Mouse (Mus musculus) urinary bladder, adult 18-20 months (tissue): ENCODE results near the gene Hspa1b.
A peak's percentile ranks its signal among the peaks of the same experiment; 100 is the strongest.
"Not testable (repeated sequence)": the region's sequence is repeated elsewhere in the genome, so short reads cannot be mapped to it uniquely, and the experiment has no call there.

Source experiments
- DNase-seq, 2 experiments: peaks; one replicate each; pipeline ENCODE4 v3.0.0; 2022; ENCODE audit warnings: low spot score in 2 of 2, mixed read lengths in 2 of 2

Hspa1b gene

DNA sequence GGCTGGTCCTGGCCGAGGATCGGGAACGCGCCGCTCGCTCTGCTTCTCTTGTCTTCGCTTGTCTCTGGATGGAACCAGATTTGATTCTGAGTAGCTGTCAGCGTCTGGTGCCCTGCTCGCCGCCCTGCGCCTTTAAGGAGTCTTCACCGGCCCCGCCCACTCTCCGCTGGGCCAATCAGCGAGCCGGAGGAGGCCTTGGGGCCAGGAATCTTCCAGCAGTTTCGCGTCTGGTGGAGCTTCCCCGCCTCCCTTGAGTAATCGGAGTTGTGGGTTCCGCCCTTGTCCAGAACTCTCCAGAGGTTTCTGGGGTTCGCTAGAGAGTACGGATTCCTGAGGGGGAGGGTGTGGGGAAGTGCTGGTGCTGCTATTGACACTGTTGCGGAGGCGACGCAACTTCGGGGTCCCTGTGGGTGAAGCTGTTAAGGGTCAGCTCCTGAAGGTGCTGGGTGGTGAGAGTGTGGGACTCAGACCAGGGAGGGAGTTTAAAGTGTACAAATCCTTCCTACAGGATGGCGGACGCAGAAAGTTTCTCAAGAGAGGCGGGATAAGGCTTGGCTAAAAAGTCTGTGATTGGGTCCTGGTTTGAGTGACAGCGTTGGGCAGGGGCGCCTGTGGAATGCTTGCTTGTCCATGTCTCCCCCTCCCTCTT is at the start of gene Hspa1b:
Gene Hspa1b (minus strand): TSS at position 109 of the 649 bp plus-strand sequence.
- peak; percentile 86 to 89 for DNase-seq

DNA sequence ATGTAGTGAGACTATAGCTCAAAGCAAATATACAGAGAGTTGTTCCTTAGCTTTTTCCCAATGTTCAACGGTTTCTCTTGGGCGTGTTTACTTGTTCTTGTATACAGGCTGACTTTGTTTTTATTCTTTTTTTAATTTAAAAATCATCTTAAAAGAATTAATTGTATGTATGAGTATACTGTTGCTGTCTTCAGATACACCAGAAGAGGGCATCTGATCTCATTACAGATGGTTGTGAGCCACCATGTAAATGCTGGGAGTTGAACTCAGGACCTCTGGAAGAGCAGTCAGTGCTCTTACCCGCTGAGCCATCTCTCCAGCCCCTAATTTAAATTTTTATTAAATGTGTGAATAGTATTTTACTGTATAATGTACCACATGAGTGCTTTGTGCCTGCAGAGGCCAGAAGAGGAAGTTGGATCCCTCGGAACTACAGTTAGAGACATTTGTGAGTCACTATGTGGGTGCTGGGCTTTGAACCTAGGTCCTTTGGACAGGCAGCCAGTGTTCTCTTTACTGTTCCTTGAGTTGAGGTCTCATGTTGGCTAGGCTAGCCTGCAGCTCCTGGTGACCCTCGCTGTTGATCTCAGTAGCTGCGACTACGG is 48.5 kb upstream of the Hspa1b start:
- DNase-seq: no peak

DNA sequence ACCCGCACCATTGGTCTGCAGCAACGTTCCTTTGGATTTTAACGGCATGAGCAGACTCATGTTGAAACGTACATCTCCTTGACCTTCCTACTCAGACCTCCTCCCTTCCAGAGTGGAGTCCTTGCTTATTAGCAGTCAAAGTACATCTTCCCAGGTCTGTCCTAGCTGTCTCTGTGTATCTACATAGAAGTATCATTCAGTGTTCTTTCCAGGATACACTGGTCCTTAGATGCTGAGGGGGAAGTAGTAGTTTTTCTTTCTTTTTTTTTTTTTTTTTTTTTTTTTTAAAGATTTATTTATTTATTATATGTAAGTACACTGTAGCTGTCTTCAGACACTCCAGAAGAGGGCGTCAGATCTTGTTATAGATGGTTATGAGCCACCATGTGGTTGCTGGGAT is 46.9 kb upstream of the Hspa1b start:
- not testable (repeated sequence) for DNase-seq

DNA sequence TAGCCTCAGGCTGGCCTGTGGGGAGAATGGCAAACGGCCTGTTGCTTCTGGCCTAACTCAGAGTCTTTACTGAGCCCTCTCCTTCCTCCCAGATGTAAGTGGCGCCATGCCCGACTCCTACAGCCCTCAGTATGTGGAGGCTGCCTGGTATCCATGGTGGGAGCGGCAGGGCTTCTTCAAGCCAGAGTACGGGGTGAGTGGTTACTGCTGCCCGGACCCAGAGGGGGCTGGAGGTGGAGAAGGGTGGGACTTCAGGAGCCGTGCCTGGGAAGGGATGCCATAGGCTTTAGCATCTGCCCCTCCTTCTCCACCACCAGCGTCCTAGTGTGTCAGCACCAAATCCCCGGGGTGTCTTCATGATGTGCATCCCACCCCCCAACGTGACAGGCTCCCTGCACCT is 46.1 kb upstream of the Hspa1b start:
- DNase-seq: no peak

DNA sequence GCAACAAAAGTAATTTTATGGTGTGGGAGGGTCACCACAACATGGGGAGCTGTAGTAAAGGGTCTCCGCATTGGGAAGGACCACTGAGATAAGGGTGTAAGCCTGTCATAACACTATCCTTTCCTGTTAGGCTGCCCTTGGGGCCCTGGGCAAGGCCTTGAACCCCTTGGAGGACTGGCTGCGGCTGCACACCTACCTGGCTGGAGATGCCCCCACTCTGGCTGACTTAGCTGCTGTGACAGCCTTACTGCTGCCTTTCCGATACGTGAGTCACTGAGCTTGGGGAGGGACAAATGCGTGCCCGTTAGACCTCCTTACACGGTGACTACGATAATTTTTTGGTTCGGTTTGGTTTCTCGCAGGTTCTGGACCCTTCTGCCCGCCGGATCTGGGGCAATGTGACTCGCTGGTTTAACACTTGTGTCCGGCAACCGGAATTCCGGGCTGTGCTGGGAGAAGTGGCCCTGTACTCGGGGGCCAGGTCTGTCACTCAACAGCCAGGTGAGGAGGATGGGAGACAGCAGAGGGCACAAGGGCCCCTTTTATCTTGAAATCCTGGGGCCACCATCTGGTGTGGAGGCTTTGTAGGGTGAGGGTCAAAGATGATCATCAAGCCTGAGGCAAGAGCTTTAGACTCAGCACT is 45.2 kb upstream of the Hspa1b start:
- DNase-seq: no peak

- no peak for DNase-seq
Observed at GRCm38 (mm10) chr17:35003022-35003838, 44.2 kb upstream of the Hspa1b start.

DNA sequence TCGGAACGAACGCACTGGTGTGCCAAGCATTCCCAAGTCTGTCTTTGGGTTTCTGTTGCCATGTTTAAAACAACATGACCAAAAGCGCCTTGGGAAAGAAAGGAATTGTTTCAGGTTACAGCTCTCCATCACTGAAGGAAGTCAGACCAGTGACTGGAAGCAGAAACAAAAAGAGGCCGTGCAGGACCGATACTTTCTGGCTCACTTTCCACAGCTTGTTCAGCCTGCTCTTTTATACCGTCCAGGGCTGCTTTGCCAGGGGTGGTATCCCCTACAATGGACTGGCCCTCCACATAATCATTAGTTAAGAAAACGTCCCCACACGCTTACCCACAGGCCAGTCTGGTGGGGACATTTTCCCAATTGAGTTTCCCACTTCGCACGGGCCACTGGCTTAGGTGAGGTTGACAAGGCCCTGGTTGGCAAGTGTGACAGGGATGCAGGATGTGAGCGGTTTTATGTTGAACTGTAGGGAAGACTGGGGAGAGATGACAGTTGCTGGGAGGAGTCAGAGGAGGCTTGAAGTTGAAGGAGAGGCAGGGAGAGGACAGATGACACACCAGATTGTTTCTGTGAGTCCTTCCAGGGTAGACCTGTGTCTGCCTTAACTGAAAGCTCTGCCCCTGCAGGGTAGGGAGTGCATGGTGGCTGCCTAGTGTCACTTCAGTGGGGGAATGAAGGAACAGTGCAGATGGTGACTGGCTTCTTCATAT is 43.3 kb upstream of the Hspa1b start:
- no peak for DNase-seq

DNA sequence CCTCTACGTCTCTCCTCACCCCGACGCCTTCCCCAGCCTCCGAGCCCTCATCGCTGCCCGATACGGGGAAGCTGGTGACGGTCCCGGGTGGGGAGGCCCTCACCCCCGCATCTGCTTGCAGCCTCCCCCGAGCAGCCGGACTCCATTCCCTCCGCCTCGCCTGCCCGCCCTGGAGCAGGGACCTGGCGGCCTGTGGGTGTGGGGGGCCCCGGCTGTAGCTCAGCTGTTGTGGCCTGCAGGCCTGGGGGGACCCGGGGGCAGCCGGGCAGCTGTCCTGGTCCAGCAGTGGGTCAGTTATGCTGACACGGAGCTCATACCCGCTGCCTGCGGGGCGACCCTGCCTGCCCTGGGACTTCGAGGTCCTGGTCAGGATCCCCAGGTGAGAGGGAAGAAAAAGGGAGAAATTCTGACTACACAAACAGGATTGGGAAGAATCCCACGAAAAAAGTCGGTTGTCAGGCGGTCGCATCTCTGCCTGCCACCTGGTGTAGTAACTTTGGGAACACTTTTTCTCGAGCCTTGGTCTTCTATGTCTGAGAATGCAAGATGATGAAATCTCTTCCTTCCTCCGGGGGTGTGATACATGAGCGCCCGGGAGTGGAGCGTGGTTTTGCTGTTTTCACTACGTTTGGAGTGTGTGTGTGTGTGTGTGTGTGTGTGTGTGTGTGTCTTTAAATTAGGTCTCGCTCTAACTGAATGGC is 42.6 kb upstream of the Hspa1b start:
- DNase-seq: no peak

GRCm38 (mm10) chr17:35000717-35001451 is 41.8 kb upstream of the Hspa1b start, which contains the start of gene Vars:
Gene Vars, plus strand, starts transcription at chr17:35000987.
- peak; percentile 82 to 92 for DNase-seq

DNA sequence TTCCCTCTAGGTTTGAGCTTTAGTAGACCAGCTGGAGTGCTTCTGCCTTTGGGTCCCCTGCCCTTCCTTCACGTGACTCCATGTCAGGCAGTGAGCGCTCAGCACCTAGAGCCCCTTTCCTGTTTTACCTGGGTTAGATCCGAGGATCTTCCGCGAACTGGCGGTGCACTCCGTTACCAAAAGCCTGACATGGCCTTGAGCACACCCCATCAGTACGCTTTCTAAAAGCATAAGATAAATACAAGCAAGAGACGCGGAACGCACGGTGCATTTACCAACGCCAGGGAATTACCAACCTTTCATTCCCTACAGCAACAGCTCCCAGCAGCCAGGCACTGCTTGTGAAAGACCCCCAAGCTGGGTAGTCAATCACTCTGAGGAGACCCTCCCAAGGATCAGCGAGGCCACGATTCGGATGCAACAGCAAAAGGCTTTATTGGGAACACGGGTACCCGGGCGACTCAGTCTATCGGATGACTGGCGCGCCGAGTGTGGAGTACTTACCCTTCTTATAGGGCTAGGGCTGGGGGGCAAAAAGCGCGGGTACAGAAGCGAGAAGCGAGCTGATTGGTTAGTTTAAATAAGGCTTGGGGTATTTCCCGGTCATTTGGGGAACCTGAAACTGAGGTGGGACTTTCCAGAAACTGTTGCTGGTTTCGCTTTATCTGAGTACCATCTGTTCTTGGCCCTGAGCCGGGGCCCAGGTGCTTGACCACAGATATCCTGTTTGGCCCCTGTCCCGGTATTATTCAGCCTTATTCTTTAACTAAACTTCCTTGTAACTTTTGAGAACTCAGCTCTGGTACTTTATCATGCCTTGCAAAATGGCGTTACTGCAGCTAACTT is 41.1 kb upstream of the Hspa1b start:
- DNase-seq: not testable (repeated sequence)

- no peak for DNase-seq
Observed at GRCm38 (mm10) chr17:34998526-34999430, 39.7 kb upstream of the Hspa1b start.

- DNase-seq: no peak
Observed at GRCm38 (mm10) chr17:34997142-34997483, 38.1 kb upstream of the Hspa1b start.

- DNase-seq: no peak
Observed at GRCm38 (mm10) chr17:34996411-34997141, 37.5 kb upstream of the Hspa1b start.

DNA sequence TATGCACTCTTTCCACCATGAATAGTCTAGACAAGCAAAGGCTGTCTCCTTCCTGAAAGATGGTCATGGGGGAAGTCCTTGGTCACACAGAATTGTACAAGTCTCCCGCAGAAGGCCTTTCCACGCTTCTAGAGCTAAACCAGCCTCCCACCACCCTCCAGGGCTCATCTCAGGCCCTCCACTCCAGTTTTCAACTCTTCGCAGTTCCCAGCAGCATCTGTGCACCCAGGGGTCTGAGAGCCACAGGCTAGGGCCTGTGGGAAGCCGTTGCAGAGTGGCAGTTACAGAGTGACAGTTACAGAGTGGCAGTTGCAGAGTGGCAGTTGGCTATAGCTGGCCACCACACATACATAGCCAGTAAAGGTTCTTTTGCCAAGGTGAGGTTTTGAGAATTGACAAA is 36.9 kb upstream of the Hspa1b start:
- DNase-seq: not testable (repeated sequence)

GRCm38 (mm10) chr17:34995192-34995591 is 36.2 kb upstream of the Hspa1b start:
- DNase-seq: not testable (repeated sequence)

DNA sequence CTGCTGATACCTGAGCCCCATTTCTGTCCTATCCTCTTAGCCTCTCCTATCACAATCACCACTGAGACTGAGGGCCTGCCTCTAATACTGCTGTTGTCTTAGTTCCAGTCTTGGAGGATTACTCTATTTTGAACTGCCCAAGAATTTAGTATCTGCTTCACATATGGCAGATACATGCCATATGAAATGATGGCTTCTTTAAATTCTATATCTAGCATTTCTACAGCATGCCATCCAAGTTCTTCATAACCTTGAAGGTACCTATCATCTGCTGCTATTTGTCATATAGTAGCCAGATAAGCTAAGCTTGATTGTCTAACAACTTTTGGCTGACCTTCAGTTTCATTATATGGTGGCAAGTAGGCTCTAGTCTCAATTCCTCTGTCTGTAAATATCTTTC is 35.7 kb upstream of the Hspa1b start:
- no peak for DNase-seq

- DNase-seq: no peak
Observed at GRCm38 (mm10) chr17:34984218-34984617, 25.2 kb upstream of the Hspa1b start.

- no peak for DNase-seq
Observed at GRCm38 (mm10) chr17:34982328-34982727, 23.3 kb upstream of the Hspa1b start.
